Mouse (Mus musculus): ENCODE measurements at regions not wholly inside any gene's neighbourhood (a gene's known extent, or its start where the extent isn't known, plus 50 kb on each side); places are given as distances from the start of the nearest gene placed in this dataset.

DNA sequence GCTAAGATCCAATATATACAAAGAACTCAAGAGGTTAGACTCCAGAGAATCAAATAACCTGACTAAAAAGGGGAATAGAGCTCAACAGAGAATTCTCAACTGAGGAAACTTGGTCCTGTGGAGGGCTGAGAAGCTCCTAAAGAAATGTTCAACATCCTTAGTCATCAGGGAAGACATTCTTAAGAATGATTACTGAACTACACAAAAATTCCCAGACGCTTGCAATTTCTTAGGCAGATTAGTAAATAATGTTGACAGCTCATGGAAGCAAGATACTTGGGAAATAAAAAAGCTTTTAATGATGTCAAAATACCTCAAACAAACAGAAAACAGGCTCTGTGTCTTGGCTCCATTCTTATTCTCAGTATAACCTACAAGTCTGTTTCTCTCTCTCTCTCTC lies 206.6 kb downstream of the Gm7489 start:
- ATAC-seq (replicated peaks; ENCODE audit: insufficient number of reproducible peaks, low FRiP score, low TSS enrichment, low read depth), result no peak
- no peaks in the 10 kb centered on the region for H3K36me3 ChIP-seq (replicated peaks; ENCODE audit: control insufficient read depth, insufficient read depth, low read depth, low read length)
- WGBS, result 89% methylated on average over 1 of the region's 1 CpGs
- H3K9me3 ChIP-seq (replicated peaks; ENCODE audit: control insufficient read depth, low read length), result no peaks in the 10 kb centered on the region
- H3K4me2 ChIP-seq (ENCODE audit: low read depth, low read length), result no peak overlapping the region
- no peak overlapping the region for H3K9ac ChIP-seq (replicated peaks; ENCODE audit: low read length)
- DNase-seq (ENCODE audit: low spot score), result no peak
- no peak overlapping the region for H3K27ac ChIP-seq (replicated peaks; ENCODE audit: low read depth, low read length)
- no peaks in the 10 kb centered on the region for H3K27me3 ChIP-seq (ENCODE audit: control insufficient read depth, insufficient read depth, low read length)
- no peaks in the 10 kb centered on the region for H3K4me1 ChIP-seq (ENCODE audit: control insufficient read depth, insufficient read depth, low read length)
- H3K4me3 ChIP-seq (ENCODE audit: low read depth, low read length), result no peak overlapping the region

DNA sequence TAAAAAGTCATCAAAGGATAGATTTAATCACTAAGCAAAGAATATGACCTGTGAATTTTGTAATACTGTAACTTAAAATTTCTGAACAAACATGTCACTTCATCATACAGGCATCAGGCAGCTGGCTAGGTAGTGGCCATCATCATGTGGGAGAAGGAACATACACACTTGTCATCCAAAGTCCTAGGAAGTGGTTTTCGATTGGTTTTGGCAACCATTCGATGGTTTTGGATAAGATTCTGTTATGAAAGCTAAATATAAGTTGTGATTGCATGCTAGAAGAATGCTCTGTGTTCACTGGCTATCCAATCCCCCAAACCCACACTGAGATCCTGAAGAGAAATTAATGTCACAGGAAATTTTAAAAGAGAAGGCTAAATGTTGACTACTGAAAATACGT lies 207.7 kb downstream of the Gm7489 start:
- DNase-seq (ENCODE audit: low spot score) (no peak), ATAC-seq (replicated peaks; ENCODE audit: insufficient number of reproducible peaks, low FRiP score, low TSS enrichment, low read depth) (no peak)
- Histone ChIP-seq H3K4me2 (ENCODE audit: low read depth, low read length) (no peak overlapping the region), H3K4me1 (ENCODE audit: control insufficient read depth, insufficient read depth, low read length) (no peaks in the 10 kb centered on the region), H3K27ac (replicated peaks; ENCODE audit: low read depth, low read length) (no peak overlapping the region), H3K4me3 (ENCODE audit: low read depth, low read length) (no peak overlapping the region), H3K9ac (replicated peaks; ENCODE audit: low read length) (no peak overlapping the region), H3K9me3 (replicated peaks; ENCODE audit: control insufficient read depth, low read length) (no peaks in the 10 kb centered on the region), H3K27me3 (ENCODE audit: control insufficient read depth, insufficient read depth, low read length) (no peaks in the 10 kb centered on the region), H3K36me3 (replicated peaks; ENCODE audit: control insufficient read depth, insufficient read depth, low read depth, low read length) (no peaks in the 10 kb centered on the region)
- 83% methylated on average over 3 of the region's 3 CpGs for WGBS

DNA sequence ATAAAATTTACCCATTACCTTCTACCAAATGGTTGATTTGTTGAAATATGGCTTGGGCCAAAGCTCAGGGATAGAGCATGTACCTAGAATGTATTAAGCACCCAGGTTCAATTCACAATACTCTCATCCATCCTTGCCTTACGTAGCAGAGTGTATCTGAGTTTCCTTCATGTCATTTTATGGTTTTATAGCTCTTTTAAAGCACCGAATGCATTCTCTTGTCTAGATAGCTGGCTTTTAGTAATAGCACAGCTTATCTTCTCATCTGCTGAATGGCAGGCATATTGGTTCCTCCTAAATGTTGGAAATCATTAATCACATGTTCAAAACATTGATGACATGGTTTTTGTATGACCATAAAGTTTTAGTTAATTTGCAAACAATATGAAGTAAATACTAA lies 212.8 kb downstream of the Gm7489 start:
- Histone ChIP-seq H3K36me3 (replicated peaks; ENCODE audit: control insufficient read depth, insufficient read depth, low read depth, low read length) (no peaks in the 10 kb centered on the region), H3K27me3 (ENCODE audit: control insufficient read depth, insufficient read depth, low read length) (no peaks in the 10 kb centered on the region), H3K4me2 (ENCODE audit: low read depth, low read length) (no peak overlapping the region), H3K27ac (replicated peaks; ENCODE audit: low read depth, low read length) (no peak overlapping the region), H3K4me1 (ENCODE audit: control insufficient read depth, insufficient read depth, low read length) (no peaks in the 10 kb centered on the region), H3K9ac (replicated peaks; ENCODE audit: low read length) (no peak overlapping the region), H3K9me3 (replicated peaks; ENCODE audit: control insufficient read depth, low read length) (no peaks in the 10 kb centered on the region), H3K4me3 (ENCODE audit: low read depth, low read length) (no peak overlapping the region)
- DNase-seq (ENCODE audit: low spot score) (no peak), ATAC-seq (replicated peaks; ENCODE audit: insufficient number of reproducible peaks, low FRiP score, low TSS enrichment, low read depth) (no peak)
- WGBS, result 78% methylated on average over 2 of the region's 2 CpGs

DNA sequence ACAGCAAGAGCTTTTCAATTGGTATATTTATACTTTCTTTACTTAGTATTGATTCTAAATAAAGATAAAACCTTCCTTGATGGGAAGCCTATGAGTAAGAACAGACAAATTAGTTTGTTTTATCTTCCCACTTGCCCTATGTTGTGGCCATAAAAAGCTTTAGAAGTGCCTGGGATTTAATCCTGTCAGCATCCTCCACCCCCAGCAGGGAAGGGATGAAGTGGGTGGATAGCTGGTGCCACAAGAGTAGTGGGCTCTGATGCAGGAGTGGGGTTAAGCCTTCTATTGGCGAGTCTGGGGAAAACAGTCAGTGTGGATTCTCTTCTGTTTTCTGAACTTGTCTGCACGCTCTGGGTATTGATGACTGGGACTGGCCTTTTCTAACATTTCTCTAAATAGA lies 227.7 kb downstream of the Gm7489 start:
- Histone ChIP-seq H3K4me3 (ENCODE audit: low read depth, low read length) (no peak overlapping the region), H3K4me2 (ENCODE audit: low read depth, low read length) (no peak overlapping the region), H3K27me3 (ENCODE audit: control insufficient read depth, insufficient read depth, low read length) (no peaks in the 10 kb centered on the region), H3K36me3 (replicated peaks; ENCODE audit: control insufficient read depth, insufficient read depth, low read depth, low read length) (no peaks in the 10 kb centered on the region), H3K9me3 (replicated peaks; ENCODE audit: control insufficient read depth, low read length) (no peaks in the 10 kb centered on the region), H3K27ac (replicated peaks; ENCODE audit: low read depth, low read length) (no peak overlapping the region), H3K9ac (replicated peaks; ENCODE audit: low read length) (no peak overlapping the region), H3K4me1 (ENCODE audit: control insufficient read depth, insufficient read depth, low read length) (no peaks in the 10 kb centered on the region)
- ATAC-seq (replicated peaks; ENCODE audit: insufficient number of reproducible peaks, low FRiP score, low TSS enrichment, low read depth), result no peak
- no peak for DNase-seq (ENCODE audit: low spot score)
- WGBS, result 71% methylated on average over 2 of the region's 2 CpGs

DNA sequence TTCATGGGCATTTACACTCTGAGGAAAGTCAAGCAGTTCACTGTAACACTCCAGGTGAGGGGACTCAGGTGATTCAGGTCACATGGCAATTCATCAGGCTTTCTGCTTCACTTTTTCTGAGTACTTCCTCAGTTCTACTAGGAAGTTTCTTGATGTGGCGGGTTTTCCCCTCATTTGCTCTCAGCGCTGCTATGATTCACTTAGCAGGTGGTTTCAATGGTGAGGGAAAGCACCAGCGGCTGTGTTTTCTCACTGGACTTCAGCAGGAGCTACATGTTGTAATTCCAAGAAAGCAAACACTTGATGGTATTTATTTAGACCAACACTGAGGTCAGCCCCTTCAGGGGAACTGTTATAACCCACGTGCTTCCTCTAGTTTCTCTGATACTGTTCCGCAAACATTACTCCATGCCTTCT lies 229.4 kb downstream of the Gm7489 start:
- no peaks in the 10 kb centered on the region for H3K27me3 ChIP-seq (ENCODE audit: control insufficient read depth, insufficient read depth, low read length)
- H3K9ac ChIP-seq (replicated peaks; ENCODE audit: low read length), result no peak overlapping the region
- no peak overlapping the region for H3K27ac ChIP-seq (replicated peaks; ENCODE audit: low read depth, low read length)
- H3K4me2 ChIP-seq (ENCODE audit: low read depth, low read length), result no peak overlapping the region
- no peaks in the 10 kb centered on the region for H3K36me3 ChIP-seq (replicated peaks; ENCODE audit: control insufficient read depth, insufficient read depth, low read depth, low read length)
- ATAC-seq (replicated peaks; ENCODE audit: insufficient number of reproducible peaks, low FRiP score, low TSS enrichment, low read depth) (no peak), DNase-seq (ENCODE audit: low spot score) (no peak)
- H3K4me3 ChIP-seq (ENCODE audit: low read depth, low read length), result no peak overlapping the region
- WGBS, result 76% methylated on average over 5 of the region's 5 CpGs
- no peaks in the 10 kb centered on the region for H3K9me3 ChIP-seq (replicated peaks; ENCODE audit: control insufficient read depth, low read length)
- H3K4me1 ChIP-seq (ENCODE audit: control insufficient read depth, insufficient read depth, low read length), result no peaks in the 10 kb centered on the region

DNA sequence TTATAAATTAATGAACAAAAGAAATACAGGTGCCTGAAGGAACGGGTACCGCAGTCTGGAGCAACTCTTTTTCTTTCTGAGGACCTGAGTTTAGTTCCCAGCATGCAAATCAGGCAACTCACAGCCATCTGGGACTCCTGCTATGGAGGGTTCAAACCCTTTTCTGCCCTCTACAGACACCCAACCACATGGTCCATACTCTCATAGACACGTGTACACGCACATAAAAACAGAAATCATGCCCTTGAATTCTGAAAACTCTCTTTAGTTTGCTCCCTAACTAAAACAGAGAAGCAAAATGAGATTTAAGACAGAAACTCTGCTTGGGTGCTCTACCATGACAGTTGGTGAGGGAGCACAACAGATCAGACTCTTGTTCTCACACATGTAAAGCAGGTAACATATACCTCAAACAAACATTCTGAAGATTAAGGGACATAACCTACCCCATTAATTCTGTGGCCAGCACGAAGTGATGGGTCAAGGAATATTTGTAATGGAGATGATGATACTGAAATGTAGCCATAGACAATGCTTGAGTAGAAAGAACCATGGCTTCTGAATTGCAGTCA lies 233.3 kb downstream of the Gm7489 start:
- ATAC-seq (replicated peaks; ENCODE audit: insufficient number of reproducible peaks, low FRiP score, low TSS enrichment, low read depth), result no peak
- Histone ChIP-seq H3K9me3 (replicated peaks; ENCODE audit: control insufficient read depth, low read length) (no peaks in the 10 kb centered on the region), H3K9ac (replicated peaks; ENCODE audit: low read length) (no peak overlapping the region), H3K4me3 (ENCODE audit: low read depth, low read length) (no peak overlapping the region), H3K4me2 (ENCODE audit: low read depth, low read length) (no peak overlapping the region), H3K4me1 (ENCODE audit: control insufficient read depth, insufficient read depth, low read length) (no peaks in the 10 kb centered on the region), H3K27me3 (ENCODE audit: control insufficient read depth, insufficient read depth, low read length) (no peaks in the 10 kb centered on the region), H3K27ac (replicated peaks; ENCODE audit: low read depth, low read length) (no peak overlapping the region), H3K36me3 (replicated peaks; ENCODE audit: control insufficient read depth, insufficient read depth, low read depth, low read length) (no peaks in the 10 kb centered on the region)
- DNase-seq (ENCODE audit: low spot score), result no peak
- 80% methylated on average over 5 of the region's 5 CpGs for WGBS

DNA sequence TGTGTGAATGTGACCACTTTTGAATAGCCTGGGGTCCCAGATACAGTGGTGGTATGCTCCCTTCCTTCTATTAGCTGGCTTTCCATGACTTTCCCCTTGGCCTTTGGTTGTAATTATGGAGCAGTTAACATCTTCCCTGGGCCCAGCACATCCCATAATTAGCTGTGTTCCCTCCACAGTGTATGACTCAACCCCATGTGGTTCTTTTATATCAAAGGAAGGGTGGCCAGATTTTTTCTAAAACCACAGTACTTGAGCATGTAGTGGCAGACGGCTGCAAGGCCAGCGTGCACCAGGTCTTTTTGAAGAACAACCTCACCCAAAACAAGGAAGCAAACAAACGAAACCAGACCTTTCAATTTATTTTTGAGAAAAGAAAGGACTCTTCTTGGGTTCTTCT lies 235.8 kb downstream of the Gm7489 start:
- H3K27me3 ChIP-seq (ENCODE audit: control insufficient read depth, insufficient read depth, low read length), result no peaks in the 10 kb centered on the region
- no peaks in the 10 kb centered on the region for H3K36me3 ChIP-seq (replicated peaks; ENCODE audit: control insufficient read depth, insufficient read depth, low read depth, low read length)
- no peak for ATAC-seq (replicated peaks; ENCODE audit: insufficient number of reproducible peaks, low FRiP score, low TSS enrichment, low read depth)
- H3K27ac ChIP-seq (replicated peaks; ENCODE audit: low read depth, low read length), result no peak overlapping the region
- H3K9ac ChIP-seq (replicated peaks; ENCODE audit: low read length), result no peak overlapping the region
- no peak for DNase-seq (ENCODE audit: low spot score)
- H3K4me1 ChIP-seq (ENCODE audit: control insufficient read depth, insufficient read depth, low read length), result no peaks in the 10 kb centered on the region
- 89% methylated on average over 3 of the region's 3 CpGs for WGBS
- no peaks in the 10 kb centered on the region for H3K9me3 ChIP-seq (replicated peaks; ENCODE audit: control insufficient read depth, low read length)
- no peak overlapping the region for H3K4me3 ChIP-seq (ENCODE audit: low read depth, low read length)
- H3K4me2 ChIP-seq (ENCODE audit: low read depth, low read length), result no peak overlapping the region

DNA sequence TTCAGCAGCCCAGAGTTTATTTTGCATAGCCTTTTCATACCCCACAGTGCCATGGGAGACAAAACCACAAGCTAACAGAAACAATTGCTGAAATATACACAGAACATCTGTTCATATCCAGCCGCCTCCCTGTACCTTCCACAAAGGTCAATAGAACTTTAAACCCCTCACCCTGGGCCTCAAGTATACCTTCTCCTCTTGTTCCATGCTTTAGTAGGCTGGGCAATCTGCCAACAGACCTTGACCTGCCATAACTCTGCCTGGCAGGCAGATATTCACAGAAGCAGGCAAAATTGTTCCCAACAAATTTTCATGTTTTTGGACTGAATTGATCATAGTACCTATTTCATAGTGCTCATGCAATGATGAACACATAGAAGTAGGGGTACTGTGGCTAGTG lies 279.6 kb downstream of the Gm7489 start:
- H3K27ac ChIP-seq (replicated peaks; ENCODE audit: low read depth, low read length), result no peak overlapping the region
- no peaks in the 10 kb centered on the region for H3K27me3 ChIP-seq (ENCODE audit: control insufficient read depth, insufficient read depth, low read length)
- H3K9me3 ChIP-seq (replicated peaks; ENCODE audit: control insufficient read depth, low read length), result no peaks in the 10 kb centered on the region
- H3K4me2 ChIP-seq (ENCODE audit: low read depth, low read length), result no peak overlapping the region
- 53% methylated on average over 1 of the region's 1 CpGs for WGBS
- ATAC-seq (replicated peaks; ENCODE audit: insufficient number of reproducible peaks, low FRiP score, low TSS enrichment, low read depth) (no peak), DNase-seq (ENCODE audit: low spot score) (no peak)
- H3K4me3 ChIP-seq (ENCODE audit: low read depth, low read length), result no peak overlapping the region
- H3K4me1 ChIP-seq (ENCODE audit: control insufficient read depth, insufficient read depth, low read length), result no peaks in the 10 kb centered on the region
- no peak overlapping the region for H3K9ac ChIP-seq (replicated peaks; ENCODE audit: low read length)
- no peaks in the 10 kb centered on the region for H3K36me3 ChIP-seq (replicated peaks; ENCODE audit: control insufficient read depth, insufficient read depth, low read depth, low read length)
